Mouse (Mus musculus) heart, embryonic 11.5 days (tissue): ENCODE results near the gene Rad23a. TPM values are rescaled to one million over a fixed set of nuclear protein-coding genes. Genes with fewer than 3 reads are reported as not detected.

Experiments
- ATAC-seq: fragments of 200-750 bp; cut with Nextera tagmentation; replicated peaks from 2 replicates; pipeline ENCODE4 v1.8.0; 2017; ENCODE audit warnings: moderate library complexity; ENCODE audit not compliant: insufficient number of reproducible peaks, low FRiP score, low TSS enrichment
- H3K27ac ChIP-seq: fragments of 300-500 bp; sonication (generic); 2 replicates; pipeline ENCODE4 v1.5.1; 2014; ENCODE audit warnings: mild to moderate bottlenecking, low read depth, low read length
- H3K27me3 ChIP-seq: fragments of 300-500 bp; sonication (generic); 2 replicates; pipeline ENCODE4 v1.6.1; 2014; ENCODE audit warnings: mild to moderate bottlenecking, low read length, mixed read lengths; ENCODE audit not compliant: control insufficient read depth, insufficient read depth
- H3K36me3 ChIP-seq: fragments of 300-500 bp; sonication (generic); 2 replicates; pipeline ENCODE4 v1.6.1; 2014; ENCODE audit warnings: mild to moderate bottlenecking, low read length, moderate library complexity, mixed read lengths; ENCODE audit not compliant: control insufficient read depth, insufficient read depth
- H3K4me1 ChIP-seq: fragments of 300-500 bp; sonication (generic); 2 replicates; pipeline ENCODE4 v1.6.1; 2014; ENCODE audit warnings: low read length; ENCODE audit not compliant: control insufficient read depth, insufficient read depth
- H3K4me2 ChIP-seq: fragments of 300-500 bp; sonication (generic); 2 replicates; pipeline ENCODE4 v1.6.1; 2014; ENCODE audit warnings: mild to moderate bottlenecking, moderate library complexity
- H3K4me3 ChIP-seq: fragments of 300-500 bp; sonication (generic); 2 replicates; pipeline ENCODE4 v1.5.1; 2014; ENCODE audit warnings: low read depth, low read length
- H3K9ac ChIP-seq: fragments of 300-500 bp; sonication (generic); 2 replicates; pipeline ENCODE4 v1.6.1; 2014; ENCODE audit warnings: mild to moderate bottlenecking, low read depth, low read length, moderate library complexity
- H3K9me3 ChIP-seq: fragments of 300-500 bp; sonication (generic); replicated peaks from 2 replicates; pipeline ENCODE4 v1.6.1; 2016; ENCODE audit warnings: low read length; ENCODE audit not compliant: control insufficient read depth
- WGBS: fragments of 180-500 bp; shearing (Covaris S2); extraction: QIAGEN DNeasy Blood & Tissue Kit; methylation state at CpG from one replicate; pipeline ENCODE4 v1.1.7; 2014; ENCODE audit not compliant: insufficient replicate concordance; 5-methylcytosine and 5-hydroxymethylcytosine counted together
- polyA plus RNA-seq: library from polyadenylated mRNA; unstranded; fragments of >200 nt; fragmentation: Nextera tagmentation; extraction: Ambion mirVana; gene quantifications from 2 replicates; pipeline ENCODE4 v1.2.1, GENCODE M21; 2014

The Rad23a gene
- polyA plus RNA-seq, 1 experiment from 2014 or later, result 125 TPM

DNA sequence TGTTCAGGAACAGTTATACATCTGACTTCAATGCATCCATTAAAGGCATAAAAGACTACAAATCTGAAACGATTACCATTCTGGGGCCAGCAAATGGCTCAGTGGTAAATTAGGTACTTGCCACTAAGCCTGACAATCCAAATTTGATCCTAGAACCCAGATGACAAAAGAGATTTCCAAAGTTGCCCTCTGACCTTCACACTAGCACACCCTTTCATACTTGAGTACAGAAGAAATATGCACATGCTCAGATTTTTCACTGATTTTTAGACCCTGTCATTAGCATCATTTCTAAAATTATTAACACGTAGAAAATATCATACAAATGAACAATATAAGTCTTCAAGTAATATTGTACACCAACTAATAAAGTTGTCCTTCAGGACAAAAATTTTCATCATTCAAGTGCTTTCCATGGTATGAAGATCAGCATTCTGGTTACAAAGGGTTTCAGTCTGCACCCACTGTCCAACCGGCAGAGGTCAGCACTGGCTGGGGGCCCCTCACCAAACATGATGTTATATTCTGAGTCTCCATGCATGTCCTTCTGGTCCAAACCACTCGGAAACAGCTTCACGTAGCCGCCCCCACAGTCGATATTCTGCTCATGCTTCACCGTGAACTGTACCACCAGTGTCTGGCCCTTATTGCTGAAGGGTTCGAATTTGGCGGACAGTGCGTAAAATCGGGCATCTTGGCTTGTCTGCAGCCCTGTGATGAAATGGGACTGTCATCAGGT, 5.1 kb upstream of the Rad23a start:
- no peak for ATAC-seq
- peaks cover 30% of the 10 kb centered on the region for H3K36me3 ChIP-seq
- peak overlapping the region; percentile 69 for H3K4me2 ChIP-seq
- H3K4me3 ChIP-seq, result peak overlapping the region; percentile 97
- peak overlapping the region; percentile 82 for H3K27ac ChIP-seq
- peak overlapping the region; percentile 99 for H3K9ac ChIP-seq
- 15% methylated on average over 12 of the region's 12 CpGs for WGBS
- H3K9me3 ChIP-seq, result no peaks in the 10 kb centered on the region
- no peaks in the 10 kb centered on the region for H3K27me3 ChIP-seq
- H3K4me1 ChIP-seq, result peaks cover 28% of the 10 kb centered on the region

DNA sequence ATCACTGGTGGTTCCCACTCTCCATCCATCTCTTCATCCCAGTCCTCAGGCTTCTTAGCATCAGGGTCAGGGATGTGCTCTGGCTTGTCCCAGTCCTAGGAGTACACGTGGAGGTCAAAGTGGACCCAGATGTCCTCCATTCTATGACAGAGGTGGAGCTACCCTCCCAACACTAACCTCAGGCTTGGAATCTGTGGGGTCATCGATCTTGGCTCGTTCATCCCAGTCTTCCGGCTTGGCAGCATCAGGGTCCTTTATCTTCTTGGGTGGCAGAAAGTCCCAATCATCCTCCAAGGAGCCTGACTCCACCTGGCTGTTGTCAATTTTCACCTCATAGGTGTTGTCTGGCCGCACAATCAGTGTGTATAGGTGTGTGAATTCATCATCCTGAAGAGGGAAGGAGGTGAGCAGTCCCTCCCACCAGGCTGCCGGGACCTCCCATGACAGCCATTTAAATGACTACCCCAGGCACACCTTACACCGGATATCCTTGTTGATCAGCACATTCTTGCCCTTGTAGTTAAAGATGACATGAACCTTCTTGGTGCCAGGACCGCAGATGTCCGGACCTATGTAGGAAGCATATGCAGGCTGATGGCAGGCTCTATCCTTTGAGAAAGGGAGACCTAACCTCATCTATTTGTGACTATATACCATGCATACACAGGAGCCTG, 4.1 kb upstream of the Rad23a start:
- Histone ChIP-seq H3K36me3 (peaks cover 30% of the 10 kb centered on the region), H3K4me1 (peaks cover 30% of the 10 kb centered on the region), H3K27ac (no peak overlapping the region), H3K9ac (peak overlapping the region; percentile 99), H3K9me3 (no peaks in the 10 kb centered on the region), H3K27me3 (no peaks in the 10 kb centered on the region), H3K4me2 (peak overlapping the region; percentile 69), H3K4me3 (peak overlapping the region; percentile 97)
- no peak for ATAC-seq
- WGBS, result 85% methylated on average over 9 of the region's 9 CpGs

DNA sequence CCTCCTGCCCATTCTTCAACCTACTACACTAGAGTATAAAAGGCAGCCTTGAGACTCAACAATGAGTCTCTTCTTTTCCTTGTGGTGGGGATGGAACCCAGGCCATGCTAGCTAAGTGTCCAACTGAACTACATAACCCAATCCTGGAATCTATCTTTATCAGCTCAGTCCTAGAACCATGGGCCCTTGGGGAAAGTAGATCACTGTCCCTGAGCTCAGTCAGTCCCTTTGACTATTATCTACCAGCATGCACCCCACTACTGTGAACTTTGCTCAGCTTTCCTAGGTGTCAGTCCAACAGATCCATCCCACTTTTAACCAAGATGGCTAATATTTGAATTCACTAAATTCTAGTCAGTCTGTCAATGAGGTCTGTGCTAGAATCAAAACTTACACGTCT, 1.0 kb upstream of the Rad23a start:
- WGBS, result 84% methylated on average over 1 of the region's 1 CpGs
- Histone ChIP-seq H3K9ac (no peak overlapping the region), H3K4me3 (no peak overlapping the region), H3K9me3 (no peaks in the 10 kb centered on the region), H3K36me3 (peaks cover 51% of the 10 kb centered on the region), H3K27ac (peak overlapping the region; percentile 29; the same call in 1 of the 2 replicates), H3K27me3 (no peaks in the 10 kb centered on the region), H3K4me1 (peaks cover 27% of the 10 kb centered on the region), H3K4me2 (no peak overlapping the region)
- ATAC-seq, result no peak

DNA sequence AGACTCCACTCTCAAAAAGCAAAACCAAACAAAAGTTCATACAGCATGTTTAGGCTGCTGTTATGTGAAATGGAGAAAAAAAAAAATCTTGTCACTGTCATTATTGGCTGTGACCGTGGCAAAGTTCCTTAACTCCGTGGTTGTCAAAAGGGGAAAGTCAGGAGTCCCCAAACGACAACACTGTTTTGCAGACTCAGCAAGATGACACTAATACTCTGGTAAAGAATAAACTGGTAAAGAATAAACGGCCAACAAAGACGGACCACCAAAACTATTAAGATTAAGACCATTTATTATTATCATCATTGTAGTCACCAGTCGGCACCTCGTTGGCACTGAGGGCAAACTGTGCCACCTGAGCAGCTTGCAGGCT, 604 bp downstream of the Rad23a start:
- 4% methylated on average over 7 of the region's 7 CpGs for WGBS
- Histone ChIP-seq H3K9ac (peak overlapping the region; percentile 94), H3K9me3 (no peaks in the 10 kb centered on the region), H3K4me1 (peaks cover 23% of the 10 kb centered on the region), H3K27me3 (no peaks in the 10 kb centered on the region), H3K27ac (peak overlapping the region; percentile 95), H3K36me3 (peaks cover 56% of the 10 kb centered on the region), H3K4me2 (peak overlapping the region; percentile 73), H3K4me3 (peak overlapping the region; percentile 80)
- no peak for ATAC-seq

DNA sequence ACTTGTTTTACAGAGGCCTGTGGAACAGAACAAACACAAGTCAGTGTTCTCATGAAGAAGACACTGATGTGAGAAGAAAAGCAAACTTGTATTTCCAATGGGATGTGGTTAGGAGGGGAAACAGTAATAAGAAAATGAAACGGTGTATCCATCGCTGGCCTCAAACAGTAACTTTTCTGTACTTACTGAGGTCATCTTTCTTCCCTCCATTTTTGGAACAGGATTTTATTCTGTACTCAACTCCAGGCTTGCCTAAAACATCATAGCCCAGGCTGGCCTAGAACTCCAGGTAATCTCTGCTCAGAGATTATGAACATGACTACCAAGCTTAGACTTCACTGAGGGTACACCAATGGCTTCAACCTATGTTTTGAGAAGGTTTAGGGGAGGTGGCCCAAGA, 1.1 kb downstream of the Rad23a start:
- H3K27me3 ChIP-seq, result no peaks in the 10 kb centered on the region
- peak overlapping the region; percentile 80 for H3K4me3 ChIP-seq
- H3K4me1 ChIP-seq, result peaks cover 19% of the 10 kb centered on the region
- H3K9me3 ChIP-seq, result no peaks in the 10 kb centered on the region
- peak overlapping the region; percentile 73 for H3K4me2 ChIP-seq
- H3K9ac ChIP-seq, result peak overlapping the region; percentile 94; the same call in 1 of the 2 replicates
- ATAC-seq, result no peak
- H3K36me3 ChIP-seq, result peaks cover 53% of the 10 kb centered on the region
- 91% methylated on average over 2 of the region's 2 CpGs for WGBS
- H3K27ac ChIP-seq, result peak overlapping the region; percentile 95

DNA sequence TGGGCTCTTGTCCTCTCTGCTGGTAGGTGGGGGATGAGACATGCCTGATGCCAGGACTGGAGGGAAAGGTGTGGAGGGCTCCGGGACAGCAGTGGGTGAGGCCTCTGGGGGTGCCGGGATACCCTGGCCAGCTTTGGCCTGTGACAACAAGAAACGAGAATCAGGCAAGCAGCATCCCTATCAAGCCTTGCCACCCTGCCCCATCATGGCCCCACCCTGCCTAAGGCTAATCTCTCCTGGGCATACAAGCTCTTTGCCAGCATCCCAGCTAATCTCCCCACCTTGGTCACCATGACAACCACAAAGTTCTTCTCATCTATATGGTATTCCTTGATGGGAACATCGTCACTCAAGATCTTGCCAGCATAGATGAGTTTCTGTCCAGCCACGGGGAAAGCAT, 2.0 kb downstream of the Rad23a start:
- H3K27me3 ChIP-seq, result no peaks in the 10 kb centered on the region
- no peaks in the 10 kb centered on the region for H3K9me3 ChIP-seq
- peaks cover 18% of the 10 kb centered on the region for H3K4me1 ChIP-seq
- H3K27ac ChIP-seq, result peak overlapping the region; percentile 35; the same call in 1 of the 2 replicates
- H3K4me2 ChIP-seq, result peak overlapping the region; percentile 44
- WGBS, result 68% methylated on average over 5 of the region's 5 CpGs
- H3K4me3 ChIP-seq, result no peak overlapping the region
- peak overlapping the region; percentile 35; the same call in 1 of the 2 replicates for H3K9ac ChIP-seq
- peak; percentile 52 for ATAC-seq
- peaks cover 56% of the 10 kb centered on the region for H3K36me3 ChIP-seq

DNA sequence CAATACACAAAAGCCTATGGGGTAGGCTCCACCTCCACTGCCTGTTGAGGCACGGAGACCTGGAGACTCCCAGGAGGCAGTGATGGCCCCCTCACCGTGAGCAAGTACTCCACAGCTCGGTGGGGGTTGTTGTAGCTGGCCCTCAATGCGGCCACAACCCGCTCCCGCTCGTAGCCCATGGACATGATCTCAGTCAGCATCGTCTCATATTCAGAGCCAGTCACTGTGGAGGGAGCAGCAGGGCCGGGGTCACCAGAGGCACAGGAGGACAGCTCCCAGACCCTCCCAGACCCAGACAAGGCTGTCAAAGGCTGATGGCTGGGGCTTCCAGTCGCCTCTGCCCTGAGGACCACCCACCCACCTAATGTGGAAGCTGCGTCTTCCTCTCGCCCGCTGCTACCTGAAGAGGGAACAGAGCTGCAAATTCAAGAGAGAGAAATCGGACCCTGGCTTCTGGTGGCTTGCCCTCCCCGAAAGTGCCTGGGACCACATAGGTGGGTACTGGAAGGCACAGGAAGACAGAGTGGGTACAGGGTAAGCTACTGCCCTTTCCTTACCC, 2.5 kb downstream of the Rad23a start:
- Histone ChIP-seq H3K4me3 (0 out of 2 replicates have a peak overlapping the region, but pooled peaks have one; percentile 2), H3K27me3 (no peaks in the 10 kb centered on the region), H3K36me3 (peaks cover 52% of the 10 kb centered on the region), H3K27ac (peak overlapping the region; percentile 35; the same call in 1 of the 2 replicates), H3K4me1 (peaks cover 22% of the 10 kb centered on the region), H3K9ac (peak overlapping the region; percentile 35; the same call in 1 of the 2 replicates), H3K4me2 (peak overlapping the region; percentile 44), H3K9me3 (no peaks in the 10 kb centered on the region)
- 0 out of 2 replicates have a peak, but pooled peaks have one; percentile 4 for ATAC-seq
- WGBS, result 85% methylated on average over 15 of the region's 15 CpGs

DNA sequence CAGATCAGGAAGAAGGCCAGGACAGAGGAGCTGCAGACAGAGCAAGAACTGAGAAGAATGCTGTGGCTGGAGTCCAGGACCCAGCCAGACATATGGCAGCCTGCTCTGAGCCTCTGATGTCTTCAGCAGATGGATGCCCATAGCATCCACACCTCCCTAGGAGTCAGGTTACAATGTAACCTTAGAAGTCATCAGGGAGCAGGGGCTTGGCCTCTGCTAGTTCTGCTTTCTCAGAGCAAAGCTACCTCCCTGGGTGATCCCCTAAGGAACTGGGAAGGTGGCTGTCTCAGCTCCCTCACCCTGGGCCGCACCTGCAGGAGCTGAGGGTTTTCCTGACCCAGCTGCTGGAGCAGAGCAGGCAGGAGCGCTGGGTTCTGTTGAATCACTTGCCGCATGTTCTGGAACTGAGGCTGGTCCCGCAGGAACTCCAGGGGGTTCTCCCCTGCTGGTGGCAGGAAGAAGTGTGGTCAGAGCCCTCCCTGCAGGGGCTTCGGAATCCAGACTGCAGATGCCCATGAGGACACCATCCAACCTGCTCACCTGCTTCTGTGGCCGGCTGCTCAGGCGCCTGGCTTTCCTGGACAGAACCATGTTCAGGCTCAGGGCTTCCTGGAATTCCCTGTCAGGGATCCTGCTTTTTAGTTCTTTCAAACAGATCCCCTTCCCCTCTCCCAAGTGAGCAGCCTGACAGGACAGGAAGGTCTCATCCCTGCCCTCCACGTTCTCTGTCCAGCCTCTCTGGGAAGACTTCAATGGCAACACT, 3.1 kb downstream of the Rad23a start:
- Histone ChIP-seq H3K4me3 (no peak overlapping the region), H3K9ac (no peak overlapping the region)
- no peak for ATAC-seq

More for the DNA sequence above, 3.1 kb downstream of the Rad23a start:
- peak overlapping the region; percentile 44 for H3K4me2 ChIP-seq
- H3K27me3 ChIP-seq, result no peaks in the 10 kb centered on the region
- H3K27ac ChIP-seq, result no peak overlapping the region
- peaks cover 46% of the 10 kb centered on the region for H3K36me3 ChIP-seq
- 62% methylated on average over 8 of the region's 8 CpGs for WGBS
- H3K4me1 ChIP-seq, result peaks cover 19% of the 10 kb centered on the region
- H3K9me3 ChIP-seq, result no peaks in the 10 kb centered on the region
